ENCODE assay signal across 8 mouse cellular contexts in the genomic region with DNA sequence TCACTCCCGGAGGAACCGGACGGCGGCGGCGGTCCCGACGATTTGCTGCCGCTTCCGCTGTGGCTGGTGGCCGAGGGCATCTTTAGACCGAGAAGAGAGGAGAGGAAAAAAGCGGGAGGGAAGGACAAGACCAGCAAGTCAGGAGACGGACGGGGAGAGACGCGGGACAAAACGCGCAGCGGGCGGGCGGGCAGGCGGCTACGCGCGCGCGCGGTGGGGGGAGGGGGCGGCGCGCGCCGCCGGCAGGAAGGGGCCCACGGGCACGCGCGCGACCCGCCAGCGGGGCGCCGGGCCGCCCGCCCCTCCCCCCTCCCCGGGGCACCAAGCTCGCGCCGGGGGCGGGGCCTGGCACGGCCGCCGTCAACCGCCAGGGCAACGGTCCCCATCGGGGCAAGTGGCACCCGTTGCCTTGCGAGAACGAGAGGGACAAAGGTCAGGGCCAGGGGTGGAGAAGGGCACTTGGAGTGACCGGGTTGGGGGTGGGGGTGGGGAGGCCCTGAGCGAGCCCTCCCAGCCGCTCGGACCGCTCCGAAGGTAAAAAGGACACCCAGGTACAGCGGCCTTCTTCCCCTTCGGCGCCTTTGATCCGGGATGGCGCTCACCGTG. TPM values are rescaled to one million over a fixed set of nuclear protein-coding genes. Genes with fewer than 3 reads are reported as not detected.
DNase-seq lines count a peak whose midpoint lies in the region; ATAC-seq and TF ChIP-seq lines count a peak whose summit lies in the region.

No protein-coding gene starts in this region.

- peaks cover 19% of the 10 kb centered on the region for H3K36me3 ChIP-seq in ES-Bruce4 (ENCODE audit: control insufficient read depth, insufficient read depth, low read length, poor library complexity, severe bottlenecking)
- H3K36me3 ChIP-seq in forebrain, embryonic 12.5 days (replicated peaks): peaks cover 17% of the 10 kb centered on the region
- H3K36me3 ChIP-seq in neural tube, embryonic 15.5 days: peaks cover 5% of the 10 kb centered on the region

- H3K27ac ChIP-seq in ES-Bruce4 (ENCODE audit: insufficient read depth, low read length): peak overlapping the region; percentile 77
- peak overlapping the region; percentile 100 for H3K27ac ChIP-seq in forebrain, embryonic 12.5 days
- H3K27ac ChIP-seq in layer of hippocampus, adult 2 months: peak overlapping the region; percentile 100
- peak overlapping the region; percentile 100 for H3K27ac ChIP-seq in neural tube, embryonic 15.5 days (replicated peaks)

- H3K9me3 ChIP-seq in ES-Bruce4 (replicated peaks; ENCODE audit: control insufficient read depth, insufficient read depth, low read length, poor library complexity, severe bottlenecking): no peaks in the 10 kb centered on the region
- H3K9me3 ChIP-seq in forebrain, embryonic 12.5 days: no peaks in the 10 kb centered on the region
- H3K9me3 ChIP-seq in neural tube, embryonic 15.5 days (replicated peaks): no peaks in the 10 kb centered on the region

- H3K4me3 ChIP-seq in ES-Bruce4 (ENCODE audit: low read depth, low read length): peak overlapping the region; percentile 87
- peak overlapping the region; percentile 85 for H3K4me3 ChIP-seq in forebrain, embryonic 12.5 days (replicated peaks)
- H3K4me3 ChIP-seq in layer of hippocampus, adult 2 months: peak overlapping the region; percentile 96
- H3K4me3 ChIP-seq in lung, adult 2 months (replicated peaks; ENCODE audit: extremely low read depth, low read depth, low read length): peak overlapping the region; percentile 98
- H3K4me3 ChIP-seq in neural tube, embryonic 15.5 days (replicated peaks): peak overlapping the region; percentile 78

- no peak for TF ChIP-seq POLR2A in ES-Bruce4 (IDR thresholded peaks at IDR 0.05; ENCODE audit: insufficient read depth, low read length)
- peak; percentile 18; the same call in 1 of the 2 replicates for TF ChIP-seq POLR2A in lung, adult 2 months (IDR thresholded peaks at IDR 0.05; ENCODE audit: borderline replicate concordance, extremely low read depth, low read depth, low read length)

- H3K4me1 ChIP-seq in ES-Bruce4 (ENCODE audit: control insufficient read depth, insufficient read depth, low read length): no peaks in the 10 kb centered on the region
- H3K4me1 ChIP-seq in forebrain, embryonic 12.5 days: peaks cover 20% of the 10 kb centered on the region
- H3K4me1 ChIP-seq in lung, adult 2 months (ENCODE audit: control insufficient read depth, insufficient read depth, low read length): no peaks in the 10 kb centered on the region
- H3K4me1 ChIP-seq in neural tube, embryonic 15.5 days: peaks cover 34% of the 10 kb centered on the region

- no peak for TF ChIP-seq EP300 in ES-Bruce4 (IDR thresholded peaks at IDR 0.05; ENCODE audit: insufficient read depth, low read depth, low read length)

- H3K27me3 ChIP-seq in ES-Bruce4 (ENCODE audit: control insufficient read depth, insufficient read depth, low read length, poor library complexity, severe bottlenecking): no peaks in the 10 kb centered on the region
- no peaks in the 10 kb centered on the region for H3K27me3 ChIP-seq in forebrain, embryonic 12.5 days
- H3K27me3 ChIP-seq in neural tube, embryonic 15.5 days (replicated peaks): no peaks in the 10 kb centered on the region

- ATAC-seq in forebrain, embryonic 12.5 days (ENCODE audit: low FRiP score): peak; percentile 71
- peak; percentile 79 for ATAC-seq in neural tube, embryonic 15.5 days (ENCODE audit: low FRiP score)

- no peak for TF ChIP-seq CTCF in ES-Bruce4 (IDR thresholded peaks at IDR 0.05; ENCODE audit: low read depth, low read length)
- TF ChIP-seq CTCF in layer of hippocampus, adult 2 months (conservative IDR thresholded peaks at IDR 0.05): peak; percentile 39
- no peak for TF ChIP-seq CTCF in lung, adult 2 months (IDR thresholded peaks at IDR 0.05; ENCODE audit: insufficient read depth, low read length)

- peak overlapping the region; percentile 59 for H3K4me2 ChIP-seq in forebrain, embryonic 12.5 days
- H3K4me2 ChIP-seq in neural tube, embryonic 15.5 days: peak overlapping the region; percentile 65

- intact Hi-C loops in heart, postnatal 14 days (cut with DNase I): loop anchor here (2.0 to 5.0 kb wide), 3 partner anchors 36 to 175 kb away; partner anchors contain the start of gene Nat10

- DNase-seq in c-Kit-positive CD71-negative TER-119-negative erythroid progenitor cells, embryonic 14.5 days (ENCODE audit: low read depth): peak; percentile 57
- DNase-seq in heart, postnatal 14 days: peak; percentile 87 to 88
- peak; percentile 65 to 74 for DNase-seq in layer of hippocampus, adult 2 months (ENCODE audit: low spot score in 2 of 2)
- no peak for DNase-seq in lung, adult 2 months
- peak; percentile 75 to 79 for DNase-seq in thymus, adult 18-20 months

- WGBS in forebrain, embryonic 12.5 days: under 1% methylated on average over 46 of the region's 72 CpGs
- 1% methylated on average over 61 of the region's 72 CpGs for WGBS in lung, adult 2 months
- WGBS in neural tube, embryonic 15.5 days: 0% methylated on average over 37 of the region's 72 CpGs

- H3K9ac ChIP-seq in ES-Bruce4 (ENCODE audit: low read depth, poor library complexity, severe bottlenecking): peak overlapping the region; percentile 94
- H3K9ac ChIP-seq in forebrain, embryonic 12.5 days: peak overlapping the region; percentile 98
- H3K9ac ChIP-seq in neural tube, embryonic 15.5 days (replicated peaks): peak overlapping the region; percentile 96

RNA-seq across cellular contexts. Expression of gene Caprin1, which starts 0.5 kb away (rescaled TPM):
- 536 and 550 TPM in 2 replicates for polyA plus RNA-seq in ES-Bruce4 (2011; ENCODE audit: insufficient read depth, insufficient read length, low read depth, missing spikeins)
- polyA plus RNA-seq in forebrain, embryonic 12.5 days (2016; fragmentation: Nextera tagmentation; extraction: Ambion mirVana): 584 and 628 TPM in 2 replicates
- 100 to 1,000 TPM; 211 to 220 TPM for total RNA-seq in heart, postnatal 14 days (2021)
- total RNA-seq in layer of hippocampus, adult 2 months (2021): 100 to 1,000 TPM; 317 to 343 TPM
- polyA plus RNA-seq in lung, adult 2 months (2012; rRNA removed): 81.6 and 92.2 TPM in 2 replicates
- polyA plus RNA-seq in neural tube, embryonic 15.5 days (2015; fragmentation: Nextera tagmentation; extraction: Ambion mirVana): 304 and 308 TPM in 2 replicates

RNA-seq across cellular contexts. Expression of gene Nat10, which starts 35.9 kb away (rescaled TPM):
- polyA plus RNA-seq in ES-Bruce4 (2011; ENCODE audit: insufficient read depth, insufficient read length, low read depth, missing spikeins): 89.5 and 90.9 TPM in 2 replicates
- 30.9 and 34.4 TPM in 2 replicates for polyA plus RNA-seq in forebrain, embryonic 12.5 days (2016; fragmentation: Nextera tagmentation; extraction: Ambion mirVana)
- total RNA-seq in heart, postnatal 14 days (2021): 10 to 100 TPM; 14.5 to 16.7 TPM
- total RNA-seq in layer of hippocampus, adult 2 months (2021): 10 to 100 TPM; 36.7 to 38.5 TPM
- 24.3 and 30.7 TPM in 2 replicates for polyA plus RNA-seq in lung, adult 2 months (2012; rRNA removed)
- 18.5 and 23.1 TPM in 2 replicates for polyA plus RNA-seq in neural tube, embryonic 15.5 days (2015; fragmentation: Nextera tagmentation; extraction: Ambion mirVana)
